Mouse (Mus musculus) limb, embryonic 14.5 days (tissue): ENCODE results near the gene Aox2. TPM values are rescaled to one million over a fixed set of nuclear protein-coding genes. Genes with fewer than 3 reads are reported as not detected.

Experiments used
- ATAC-seq: fragments of 200-750 bp; cut with Nextera tagmentation; 2 replicates; pipeline ENCODE4 v1.8.0; 2017; ENCODE audit warnings: low read depth, moderate number of reproducible peaks, moderate TSS enrichment; ENCODE audit not compliant: low FRiP score
- DNase-seq: peaks from one replicate; pipeline ENCODE4 v3.0.0-alpha.2; 2015; ENCODE audit warnings: low spot score
- H3K27ac ChIP-seq: fragments of 300-500 bp; sonication (generic); replicated peaks from 2 replicates; pipeline ENCODE4 v1.5.1; 2014; ENCODE audit warnings: low read depth, mild to moderate bottlenecking, low read length, moderate library complexity, mixed read lengths
- H3K27me3 ChIP-seq: fragments of 300-500 bp; sonication (generic); 2 replicates; pipeline ENCODE4 v1.6.1; 2014; ENCODE audit warnings: low read length, mixed read lengths; ENCODE audit not compliant: control insufficient read depth, insufficient read depth
- H3K36me3 ChIP-seq: fragments of 300-500 bp; sonication (generic); 2 replicates; pipeline ENCODE4 v1.6.1; 2014; ENCODE audit warnings: mild to moderate bottlenecking, low read length, moderate library complexity, mixed read lengths; ENCODE audit not compliant: control insufficient read depth, insufficient read depth
- H3K4me1 ChIP-seq: fragments of 300-500 bp; sonication (generic); 2 replicates; pipeline ENCODE4 v1.6.1; 2014; ENCODE audit warnings: antibody characterized with exemption, low read length, mixed read lengths; ENCODE audit not compliant: control insufficient read depth, insufficient read depth
- H3K4me2 ChIP-seq: fragments of 300-500 bp; sonication (generic); replicated peaks from 2 replicates; pipeline ENCODE4 v1.6.1; 2014; ENCODE audit warnings: low read depth, mild to moderate bottlenecking, low read length, moderate library complexity; ENCODE audit not compliant: severe bottlenecking
- H3K4me3 ChIP-seq: fragments of 300-500 bp; sonication (generic); replicated peaks from 2 replicates; pipeline ENCODE4 v1.5.1; 2014; ENCODE audit warnings: low read length
- H3K9ac ChIP-seq: fragments of 300-500 bp; sonication (generic); 2 replicates; pipeline ENCODE4 v1.6.1; 2014; ENCODE audit warnings: mild to moderate bottlenecking, low read depth, low read length, moderate library complexity; ENCODE audit not compliant: severe bottlenecking
- H3K9me3 ChIP-seq: fragments of 300-500 bp; sonication (generic); 2 replicates; pipeline ENCODE4 v1.6.1; 2016; ENCODE audit warnings: low read length; ENCODE audit not compliant: control insufficient read depth
- POLR2A ChIP-seq: fragments of 200-500 bp; IDR thresholded peaks from 2 replicates; pipeline ENCODE4 v1.8.0; 2012; ENCODE audit warnings: inconsistent platforms, mild to moderate bottlenecking, moderate library complexity, borderline replicate concordance; ENCODE audit not compliant: insufficient read depth, insufficient read length; ENCODE audit errors: extremely low read depth
- WGBS: fragments of 180-500 bp; shearing (Covaris S2); extraction: QIAGEN DNeasy Blood & Tissue Kit; methylation state at CpG from one replicate; pipeline ENCODE4 v1.1.7; 2014; 5-methylcytosine and 5-hydroxymethylcytosine counted together
- polyA plus RNA-seq, 2 experiments: library from polyadenylated mRNA; depleted of rRNA in 1 of 2; stranded (reverse) in 1 of 2; unstranded in 1 of 2; fragments of >200 nt; fragmentation: Nextera tagmentation in 1 of 2; extraction: Ambion mirVana in 1 of 2; gene quantifications; 2 replicates each; pipeline versions ENCODE4 v1.2.1 to v1.2.3; 2012 to 2014

Gene Aox2
- polyA plus RNA-seq, 2 experiments = 0.06 to 0.10 TPM

DNA sequence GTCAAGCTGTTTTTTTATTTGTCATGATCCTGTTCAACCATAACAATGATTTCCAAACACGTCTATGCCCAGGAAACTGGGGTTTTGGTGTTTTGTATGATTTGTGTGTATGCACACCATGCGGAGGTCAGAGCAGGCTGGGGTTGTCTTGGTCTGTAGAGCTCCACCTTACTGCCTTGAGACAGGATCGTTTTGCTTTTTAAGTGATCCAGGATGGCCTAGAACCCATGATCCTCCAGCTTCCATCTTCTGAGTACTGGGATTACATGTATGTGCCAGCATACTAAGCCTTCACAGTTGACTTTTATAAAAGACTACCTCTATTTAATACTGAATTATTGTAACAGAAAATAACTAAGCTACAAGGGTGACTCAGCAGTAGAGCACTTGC is 132.1 kb downstream of the Aox2 start:
- 80% methylated on average over 3 of the region's 3 CpGs for WGBS
- no peak for ATAC-seq
- no peak overlapping the region for H3K27ac ChIP-seq

DNA sequence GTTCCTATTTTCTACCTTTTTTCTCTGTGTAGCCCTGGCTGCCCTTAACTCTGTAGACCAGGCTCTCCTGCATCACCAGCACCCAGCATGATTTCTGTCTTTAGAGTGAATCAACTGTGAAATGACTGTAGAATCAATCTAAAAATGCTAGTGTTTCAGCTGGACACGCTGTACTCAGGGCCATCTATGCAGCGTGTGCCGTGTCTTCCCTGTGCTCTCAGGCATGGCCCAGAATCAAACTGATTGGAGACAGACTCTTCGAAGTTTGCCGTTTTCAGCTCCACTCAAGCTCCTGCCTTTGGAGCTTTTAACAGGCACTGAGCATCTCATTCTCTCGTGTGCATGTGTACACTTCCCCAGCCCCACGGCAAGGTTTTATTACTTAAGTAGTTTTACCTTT is 132.7 kb downstream of the Aox2 start:
- Histone ChIP-seq H3K4me1 (no peaks in the 10 kb centered on the region), H3K9me3 (no peaks in the 10 kb centered on the region), H3K4me2 (no peak overlapping the region), H3K4me3 (no peak overlapping the region), H3K27ac (no peak overlapping the region), H3K36me3 (peaks cover 69% of the 10 kb centered on the region), H3K9ac (no peak overlapping the region), H3K27me3 (no peaks in the 10 kb centered on the region)
- ATAC-seq = no peak
- TF ChIP-seq POLR2A = no peak
- 89% methylated on average over 7 of the region's 7 CpGs for WGBS
- DNase-seq = no peak

More for the DNA sequence above, 132.1 kb downstream of the Aox2 start:
- no peak overlapping the region for H3K4me2 ChIP-seq
- H3K36me3 ChIP-seq = peaks cover 68% of the 10 kb centered on the region
- TF ChIP-seq POLR2A = no peak
- no peak overlapping the region for H3K4me3 ChIP-seq
- H3K27me3 ChIP-seq = no peaks in the 10 kb centered on the region
- H3K9me3 ChIP-seq = no peaks in the 10 kb centered on the region
- H3K4me1 ChIP-seq = no peaks in the 10 kb centered on the region
- DNase-seq = no peak
- no peak overlapping the region for H3K9ac ChIP-seq

DNA sequence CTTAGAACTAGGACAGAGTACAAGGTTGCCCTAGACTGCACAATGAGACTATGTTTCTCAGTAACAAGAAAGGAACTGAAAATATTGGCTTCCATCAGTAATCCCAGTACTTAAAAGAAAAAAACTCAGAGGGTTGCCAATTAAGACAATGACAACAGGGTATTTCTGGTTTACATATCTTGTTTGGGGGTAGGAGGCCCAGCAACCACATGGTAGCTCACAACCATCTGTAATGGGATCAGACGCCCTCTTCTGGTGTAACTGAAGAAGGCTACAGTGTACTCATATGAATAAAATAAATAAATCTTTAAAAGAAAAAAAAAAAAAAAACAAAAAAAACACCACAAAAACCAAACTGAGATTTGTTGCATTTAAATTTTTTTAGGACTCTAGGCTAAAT is 137.3 kb downstream of the Aox2 start:
- Histone ChIP-seq H3K27me3 (no peaks in the 10 kb centered on the region), H3K36me3 (peaks cover 92% of the 10 kb centered on the region), H3K4me3 (no peak overlapping the region), H3K27ac (no peak overlapping the region), H3K4me1 (no peaks in the 10 kb centered on the region), H3K9me3 (no peaks in the 10 kb centered on the region), H3K9ac (no peak overlapping the region), H3K4me2 (no peak overlapping the region)
- ATAC-seq (no peak), DNase-seq (no peak)
- 30% methylated on average over 1 of the region's 1 CpGs for WGBS
- TF ChIP-seq POLR2A = no peak

DNA sequence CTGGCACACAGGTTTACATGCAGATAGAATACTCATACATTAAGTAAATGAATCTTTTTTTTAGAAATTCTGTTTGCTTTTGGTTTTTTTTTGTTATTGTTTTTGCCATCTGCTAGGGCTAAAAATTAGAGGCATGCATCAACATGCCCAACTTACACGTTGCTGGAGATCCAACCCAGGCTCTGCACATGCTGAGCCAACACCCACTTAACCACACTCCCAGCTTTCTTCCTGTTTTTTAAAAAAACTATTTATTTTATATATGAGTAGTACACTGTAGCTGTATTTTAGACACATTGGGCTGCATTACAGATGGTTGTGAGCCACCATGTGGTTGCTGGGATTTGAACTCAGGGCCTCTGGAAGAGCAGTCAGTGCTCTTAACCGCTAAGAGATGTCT is 137.9 kb downstream of the Aox2 start:
- peaks cover 88% of the 10 kb centered on the region for H3K36me3 ChIP-seq
- H3K4me2 ChIP-seq = no peak overlapping the region
- no peaks in the 10 kb centered on the region for H3K27me3 ChIP-seq
- H3K9ac ChIP-seq = no peak overlapping the region
- TF ChIP-seq POLR2A = no peak
- no peak for ATAC-seq
- H3K4me3 ChIP-seq = no peak overlapping the region
- DNase-seq = no peak
- no peaks in the 10 kb centered on the region for H3K9me3 ChIP-seq
- no peak overlapping the region for H3K27ac ChIP-seq
- peaks cover 2% of the 10 kb centered on the region; the same call in 1 of the 2 replicates for H3K4me1 ChIP-seq
- WGBS = 88% methylated on average over 2 of the region's 2 CpGs

DNA sequence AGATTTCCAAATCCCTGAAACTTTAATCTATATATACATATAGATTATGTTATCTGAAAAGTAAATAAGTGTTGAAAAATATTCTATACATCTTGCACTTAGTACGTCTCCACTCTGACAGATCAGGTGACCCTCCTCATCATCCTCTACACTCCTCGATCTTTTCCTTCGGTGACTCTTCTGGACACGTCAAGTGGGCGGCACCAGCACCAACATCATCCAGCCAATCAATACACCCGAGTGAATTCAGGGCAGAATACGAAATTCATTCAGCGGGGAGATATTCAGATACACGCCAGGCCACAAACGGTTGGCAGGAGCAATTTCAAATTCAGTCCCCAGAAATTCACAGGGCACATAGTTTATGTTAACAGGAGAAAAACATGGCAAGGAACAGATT is 141.9 kb downstream of the Aox2 start:
- H3K9me3 ChIP-seq = no peaks in the 10 kb centered on the region
- no peak for TF ChIP-seq POLR2A
- 93% methylated on average over 10 of the region's 10 CpGs for WGBS
- H3K27me3 ChIP-seq = no peaks in the 10 kb centered on the region
- no peak overlapping the region for H3K4me3 ChIP-seq
- DNase-seq (no peak), ATAC-seq (no peak)
- no peak overlapping the region for H3K4me2 ChIP-seq
- peaks cover 59% of the 10 kb centered on the region for H3K36me3 ChIP-seq
- H3K4me1 ChIP-seq = peaks cover 18% of the 10 kb centered on the region
- H3K9ac ChIP-seq = no peak overlapping the region
- H3K27ac ChIP-seq = no peak overlapping the region

DNA sequence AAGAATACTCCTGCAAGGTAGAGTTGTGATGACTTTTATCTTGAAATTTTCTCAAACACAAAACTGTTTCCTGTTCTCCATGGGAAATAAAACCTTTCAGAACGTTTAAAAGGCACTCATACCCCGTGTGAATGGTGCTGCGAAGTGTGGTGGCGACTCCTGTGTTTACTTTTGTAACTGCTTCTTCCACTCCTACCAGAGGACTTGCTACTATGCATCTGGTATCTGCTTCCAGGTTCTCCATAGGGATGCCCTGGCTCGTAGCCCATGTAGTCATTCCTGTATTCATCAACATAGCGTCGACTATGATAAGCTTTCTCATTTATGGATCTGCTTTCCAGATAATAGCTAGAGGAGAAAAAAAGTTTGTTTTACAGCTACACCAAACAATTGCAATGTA is 142.8 kb downstream of the Aox2 start:
- Histone ChIP-seq H3K9ac (no peak overlapping the region), H3K4me1 (peaks cover 18% of the 10 kb centered on the region), H3K36me3 (peaks cover 51% of the 10 kb centered on the region), H3K27ac (no peak overlapping the region), H3K4me2 (0 out of 2 replicates have a peak overlapping the region, but pooled peaks have one; percentile 7), H3K4me3 (0 out of 2 replicates have a peak overlapping the region, but pooled peaks have one; percentile 10), H3K27me3 (no peaks in the 10 kb centered on the region), H3K9me3 (no peaks in the 10 kb centered on the region)
- DNase-seq (no peak), ATAC-seq (no peak)
- no peak for TF ChIP-seq POLR2A
- WGBS = 70% methylated on average over 7 of the region's 7 CpGs
